Mouse (Mus musculus) mammary gland, adult 2 months (tissue): ENCODE results near the gene Fbxw15. TPM values are rescaled to one million over a fixed set of nuclear protein-coding genes. Genes with fewer than 3 reads are reported as not detected.

Experiments
- polyA plus RNA-seq: library from polyadenylated mRNA; depleted of rRNA; stranded (reverse); fragments of >200 nt; gene quantifications from 2 replicates; pipeline ENCODE4 v1.2.3, GENCODE M21; 2012; ENCODE audit warnings: low replicate concordance; rRNA removed

The Fbxw15 gene
- not detected in 2 replicates for polyA plus RNA-seq

DNA sequence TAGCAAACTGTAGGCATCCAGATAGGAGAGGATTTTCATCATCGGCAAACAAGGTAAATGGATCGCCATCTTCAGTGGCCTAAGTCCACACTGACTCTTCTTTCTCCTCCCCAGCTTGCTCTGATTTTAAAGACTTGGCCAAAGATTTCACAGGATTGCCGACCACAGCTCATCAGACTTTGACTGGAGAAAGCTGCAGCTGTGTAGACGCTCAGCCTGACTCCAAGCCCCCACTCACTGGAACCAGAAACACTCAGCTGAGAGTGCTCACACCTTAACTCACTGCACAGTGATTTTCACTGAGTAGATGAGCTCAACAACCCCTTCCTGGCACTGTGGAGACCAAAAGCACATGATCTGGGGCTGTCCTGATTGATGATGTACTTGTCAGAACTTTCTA lies at the start of gene Fbxw15:
Gene Fbxw15, minus strand, starts transcription at position 101 of the 400 bp plus-strand sequence.

Other genes starting within 250 kb of the Fbxw15 start
- not detected in 2 replicates for gene Fbxw28, start 228.6 kb downstream of the Fbxw15 start, polyA plus RNA-seq
- gene Fbxw22, start 164.0 kb downstream of the Fbxw15 start, polyA plus RNA-seq: not detected in 2 replicates
- not detected in 2 replicates for gene Fbxw16, start 119.1 kb downstream of the Fbxw15 start, polyA plus RNA-seq
- not detected in 2 replicates for gene Fbxw19, start 72.4 kb downstream of the Fbxw15 start, polyA plus RNA-seq
- gene Fbxw24, start 57.8 kb upstream of the Fbxw15 start, polyA plus RNA-seq: not detected in 2 replicates
- not detected in 2 replicates for gene Fbxw25, start 96.4 kb upstream of the Fbxw15 start, polyA plus RNA-seq
- not detected in 2 replicates for gene Fbxw18, start 134.4 kb upstream of the Fbxw15 start, polyA plus RNA-seq
- gene Fbxw26, start 177.8 kb upstream of the Fbxw15 start, polyA plus RNA-seq: not detected in 2 replicates
- not detected in 2 replicates for gene Fbxw27, start 222.4 kb upstream of the Fbxw15 start, polyA plus RNA-seq
- not detected in 2 replicates for gene Spink8, start 244.0 kb upstream of the Fbxw15 start, polyA plus RNA-seq